Mouse (Mus musculus) embryonic fibroblast, embryonic 13.5 days (primary cell): Measurements from ENCODE around the gene Adam1b.
"Not testable (repeated sequence)": the region's sequence is repeated elsewhere in the genome, so short reads cannot be mapped to it uniquely, and the experiment has no call there.

ENCODE experiments used
- CTCF ChIP-seq: IDR thresholded peaks from 2 replicates; pipeline ENCODE4 v1.5.1; 2011; ENCODE audit warnings: mild to moderate bottlenecking, control low read depth, low read length, moderate library complexity, borderline replicate concordance; ENCODE audit not compliant: insufficient read depth
- POLR2A ChIP-seq: IDR thresholded peaks from 2 replicates; pipeline ENCODE4 v1.6.1; 2011; ENCODE audit warnings: low read depth, mild to moderate bottlenecking, control low read depth, low read length, moderate library complexity

DNA sequence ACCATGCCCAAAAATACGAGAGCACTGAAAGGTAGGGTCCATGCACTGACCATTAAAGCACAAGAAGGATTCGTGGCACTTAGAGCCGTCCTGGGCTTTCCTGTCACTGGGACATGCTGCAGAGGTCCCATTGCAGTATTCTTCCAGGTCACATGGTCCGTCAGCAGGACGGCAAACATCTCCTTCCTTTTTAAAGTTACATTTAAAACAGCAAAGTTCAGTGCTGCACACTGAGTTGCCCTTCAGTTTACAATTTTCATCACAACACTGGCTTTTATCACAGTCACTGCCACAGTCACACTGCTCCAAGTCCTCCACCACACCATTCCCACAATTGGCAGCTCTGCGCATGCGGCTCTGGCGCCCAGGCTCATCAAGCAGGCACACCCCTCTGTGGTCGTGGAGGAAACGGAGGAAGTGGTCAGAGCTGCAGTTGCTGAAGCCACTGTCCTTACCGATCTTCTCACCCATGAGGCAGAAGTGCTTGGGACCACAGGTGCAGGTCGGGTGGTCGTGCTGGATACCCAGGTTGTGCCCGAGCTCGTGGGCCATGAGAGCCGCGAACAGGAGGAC, 1.7 kb downstream of the Adam1b start:
- TF ChIP-seq POLR2A, CTCF: not testable (repeated sequence)
